Mouse (Mus musculus): ENCODE measurements around the gene Tmub2.
A peak's percentile ranks its signal among the peaks of the same experiment; 100 is the strongest.
"Not testable (repeated sequence)": the region's sequence is repeated elsewhere in the genome, so short reads cannot be mapped to it uniquely, and the experiment has no call there.

Tmub2 gene

DNA sequence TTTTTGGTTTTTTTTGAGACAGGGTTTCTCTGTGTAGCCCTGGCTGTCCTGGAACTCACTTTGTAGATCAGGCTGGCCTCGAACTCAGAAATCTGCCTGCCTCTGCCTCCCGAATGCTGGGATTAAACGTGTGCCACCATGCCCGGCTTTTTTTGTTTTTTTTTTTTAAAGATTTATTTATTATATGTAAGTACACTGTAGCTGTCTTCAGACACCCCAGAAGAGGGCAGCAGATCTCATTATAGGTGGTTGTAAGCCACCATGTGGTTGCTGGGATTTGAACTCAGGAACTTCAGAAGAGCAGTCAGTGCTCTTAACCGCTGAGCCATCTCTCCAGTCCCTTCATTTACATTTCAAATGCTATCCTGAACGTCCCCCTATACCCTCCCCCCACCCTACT, 4.5 kb upstream of the Tmub2 start:
- DNase-seq = not testable (repeated sequence)

DNA sequence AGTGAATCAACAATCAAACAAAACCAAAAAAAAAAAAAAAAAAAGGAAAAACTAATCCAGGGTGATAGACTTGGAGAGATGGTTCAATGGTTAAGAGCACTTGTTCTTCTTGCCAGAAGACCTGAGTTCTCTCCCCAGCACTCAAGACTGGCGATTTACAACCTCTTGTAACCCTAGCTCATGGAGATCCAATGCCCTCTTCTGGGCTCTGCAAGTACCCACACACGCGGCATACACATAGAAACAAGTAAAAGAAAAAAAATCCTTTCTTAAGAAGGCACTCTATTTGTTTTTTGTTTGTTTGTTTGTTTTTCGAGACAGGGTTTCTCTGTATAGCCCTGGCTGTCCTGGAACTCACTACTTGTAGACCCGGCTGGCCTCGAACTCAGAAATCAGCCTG, 809 bp upstream of the Tmub2 start:
- DNase-seq = no peak

DNA sequence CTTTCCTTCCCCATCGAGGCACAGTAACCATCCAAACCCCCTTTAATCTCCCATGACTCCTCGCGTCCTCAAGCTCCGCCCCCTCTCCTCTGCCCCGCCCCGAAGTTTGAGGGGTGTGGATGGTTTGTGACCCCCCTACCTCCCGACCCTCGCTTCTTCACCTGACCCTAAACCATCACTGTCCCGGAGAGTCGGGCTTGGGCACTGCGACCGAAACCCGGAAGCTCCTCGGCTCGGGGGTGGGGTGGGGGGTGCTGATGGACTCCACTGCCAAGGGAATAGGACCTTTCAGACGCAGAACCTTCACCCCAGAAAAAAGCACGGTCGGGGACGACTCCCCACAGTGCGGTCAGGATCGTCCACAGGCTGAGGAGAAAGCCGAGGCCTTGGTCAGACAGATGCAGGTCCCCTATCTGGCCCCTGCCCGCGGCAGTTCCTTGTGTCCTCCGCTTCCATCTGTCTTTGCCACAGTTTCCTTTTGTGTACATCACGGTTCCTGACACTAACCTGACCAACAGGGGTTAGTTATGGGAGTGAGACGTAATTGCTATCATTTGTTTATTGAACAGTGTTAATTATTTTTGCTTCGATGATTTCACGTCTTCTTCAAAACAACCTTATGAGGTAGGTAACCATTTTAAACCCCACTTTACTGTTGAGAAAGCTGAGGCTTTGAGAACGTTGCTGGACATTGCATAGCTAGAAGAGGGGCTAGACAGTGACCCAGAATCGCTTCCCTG, 534 bp downstream of the Tmub2 start:
- DNase-seq = no peak

DNA sequence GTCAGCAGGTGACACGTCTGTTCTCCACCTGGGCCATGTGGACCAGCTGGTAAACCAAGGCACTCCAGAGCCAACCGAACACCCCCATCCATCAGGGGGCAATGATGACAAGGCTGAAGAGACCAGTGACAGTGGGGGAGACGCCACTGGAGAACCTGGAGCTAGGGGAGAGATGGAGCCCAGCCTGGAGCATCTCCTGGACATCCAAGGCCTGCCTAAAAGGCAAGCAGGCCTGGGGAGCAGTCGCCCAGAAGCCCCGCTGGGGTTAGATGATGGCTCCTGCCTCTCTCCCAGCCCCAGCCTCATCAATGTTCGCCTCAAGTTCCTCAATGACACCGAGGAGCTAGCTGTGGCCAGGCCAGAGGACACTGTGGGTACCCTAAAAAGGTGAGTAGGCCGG, 2.8 kb downstream of the Tmub2 start:
- no peak for DNase-seq

GRCm38 (mm10) chr11:102288027-102288804, 3.5 kb downstream of the Tmub2 start:
- no peak for DNase-seq

DNA sequence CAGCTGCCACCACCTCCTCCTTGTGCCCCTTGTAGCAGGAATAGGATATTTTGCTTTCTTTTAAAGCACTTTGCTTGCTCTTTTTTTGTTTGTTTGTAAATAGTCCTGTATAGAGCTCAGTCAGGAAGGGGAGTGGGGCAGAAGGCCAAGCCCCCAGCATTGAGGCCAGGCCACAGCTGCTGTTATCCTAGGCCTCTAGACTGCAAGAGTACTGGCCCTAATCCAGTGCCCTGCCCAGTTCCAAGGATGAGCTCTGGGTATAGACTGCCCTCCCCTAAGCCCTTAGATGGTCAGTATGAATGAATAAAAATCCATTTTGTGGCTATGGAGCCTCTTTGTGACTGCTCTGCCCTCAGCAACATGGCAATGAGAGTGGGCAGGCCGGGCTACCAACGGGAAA, 4.2 kb downstream of the Tmub2 start:
- no peak for DNase-seq

- DNase-seq = no peak
These were observed 4.9 kb downstream of the Tmub2 start for GRCm38 (mm10) chr11:102289511-102290100.

- no peak for DNase-seq
These were observed 5.4 kb downstream of the Tmub2 start for GRCm38 (mm10) chr11:102290141-102290540.

DNA sequence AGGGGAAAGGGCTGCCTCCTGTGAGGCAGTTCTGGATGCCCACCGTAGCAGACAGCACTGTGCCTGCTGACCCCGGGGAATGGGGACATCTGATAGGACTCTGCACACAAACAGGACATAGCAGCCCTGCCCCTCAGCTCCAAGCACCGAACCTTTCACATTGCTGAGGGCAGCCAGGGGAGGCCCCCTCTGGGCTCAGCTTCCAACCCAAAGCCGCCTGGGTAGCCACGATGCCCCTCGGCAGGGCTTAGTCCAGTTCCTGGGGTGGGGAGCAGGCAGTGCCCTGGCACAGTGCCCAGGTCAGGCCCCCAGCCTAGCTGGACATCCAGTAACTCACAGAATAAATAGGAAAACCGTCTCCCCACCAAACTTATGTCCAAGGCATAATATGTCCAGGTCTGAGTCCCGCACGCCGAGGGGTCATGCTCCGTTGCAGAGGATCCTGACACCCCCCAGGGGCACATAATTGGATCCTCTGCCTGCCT, 6.4 kb downstream of the Tmub2 start:
- no peak for DNase-seq

DNA sequence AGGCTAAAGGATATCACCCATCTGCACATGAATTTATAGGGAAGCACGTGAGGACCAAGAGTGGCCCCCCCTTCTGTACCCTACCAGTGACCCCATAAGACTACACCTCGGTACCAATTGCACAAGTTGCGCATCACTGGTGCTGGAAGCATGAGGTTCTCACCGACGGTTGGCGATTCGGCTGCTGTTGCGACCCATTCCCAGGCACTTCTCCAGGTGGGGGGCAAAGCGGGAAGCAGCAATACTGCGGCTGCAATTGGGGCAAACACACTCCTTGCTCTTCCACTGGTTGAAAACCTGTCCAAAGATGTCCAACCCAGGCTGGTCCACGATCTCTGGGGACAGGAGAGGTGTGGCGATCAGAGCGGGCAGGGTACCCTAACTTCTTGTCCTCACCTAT, 9.2 kb downstream of the Tmub2 start:
- no peak for DNase-seq

GRCm38 (mm10) chr11:102294416-102294815, 9.7 kb downstream of the Tmub2 start:
- DNase-seq = no peak

GRCm38 (mm10) chr11:102294887-102295597, 10.3 kb downstream of the Tmub2 start:
- no peak for DNase-seq

DNA sequence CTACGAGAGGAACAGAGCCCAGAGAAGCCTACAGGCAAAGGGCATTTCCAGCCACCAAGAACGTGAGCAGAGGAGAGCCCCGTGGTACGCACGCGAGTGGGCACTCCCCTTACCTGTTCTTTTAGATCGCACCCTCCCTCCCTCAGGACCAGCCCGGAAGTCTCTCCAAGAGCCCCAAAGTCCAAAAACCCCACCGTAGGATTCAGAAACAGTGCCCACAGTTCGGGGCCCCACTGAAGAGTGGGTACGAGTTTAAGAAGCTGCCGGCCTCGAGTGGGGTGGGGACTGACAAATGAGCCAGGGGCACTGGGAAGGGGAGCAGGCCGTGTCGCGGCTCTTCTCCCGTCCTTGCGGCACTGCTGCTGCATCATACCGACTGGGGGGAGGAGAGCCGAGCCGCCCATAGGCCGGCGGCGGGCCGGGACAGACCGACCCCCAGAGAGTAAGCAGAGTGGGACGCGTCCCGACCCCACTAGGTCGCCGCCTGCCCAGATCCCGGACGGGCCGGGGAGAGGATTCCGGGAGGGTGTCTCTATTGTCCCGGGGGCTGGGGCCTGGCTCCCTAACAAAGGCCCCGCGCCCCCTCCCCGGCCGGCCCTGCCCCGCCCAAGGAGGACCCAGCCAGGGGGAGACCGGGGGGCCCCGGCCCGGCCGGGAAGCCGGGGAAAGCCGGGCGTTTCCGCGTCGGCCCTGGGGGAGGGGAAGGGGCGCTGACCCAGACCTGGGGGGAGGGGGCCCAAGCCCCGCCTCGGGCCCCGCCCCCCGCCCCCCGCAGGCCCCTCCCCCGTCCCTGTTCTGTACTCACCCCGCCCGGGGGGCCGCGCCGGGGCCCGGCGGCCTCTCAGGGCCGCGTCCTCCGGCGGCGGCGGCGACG, 11.1 kb downstream of the Tmub2 start:
- no peak for DNase-seq

DNA sequence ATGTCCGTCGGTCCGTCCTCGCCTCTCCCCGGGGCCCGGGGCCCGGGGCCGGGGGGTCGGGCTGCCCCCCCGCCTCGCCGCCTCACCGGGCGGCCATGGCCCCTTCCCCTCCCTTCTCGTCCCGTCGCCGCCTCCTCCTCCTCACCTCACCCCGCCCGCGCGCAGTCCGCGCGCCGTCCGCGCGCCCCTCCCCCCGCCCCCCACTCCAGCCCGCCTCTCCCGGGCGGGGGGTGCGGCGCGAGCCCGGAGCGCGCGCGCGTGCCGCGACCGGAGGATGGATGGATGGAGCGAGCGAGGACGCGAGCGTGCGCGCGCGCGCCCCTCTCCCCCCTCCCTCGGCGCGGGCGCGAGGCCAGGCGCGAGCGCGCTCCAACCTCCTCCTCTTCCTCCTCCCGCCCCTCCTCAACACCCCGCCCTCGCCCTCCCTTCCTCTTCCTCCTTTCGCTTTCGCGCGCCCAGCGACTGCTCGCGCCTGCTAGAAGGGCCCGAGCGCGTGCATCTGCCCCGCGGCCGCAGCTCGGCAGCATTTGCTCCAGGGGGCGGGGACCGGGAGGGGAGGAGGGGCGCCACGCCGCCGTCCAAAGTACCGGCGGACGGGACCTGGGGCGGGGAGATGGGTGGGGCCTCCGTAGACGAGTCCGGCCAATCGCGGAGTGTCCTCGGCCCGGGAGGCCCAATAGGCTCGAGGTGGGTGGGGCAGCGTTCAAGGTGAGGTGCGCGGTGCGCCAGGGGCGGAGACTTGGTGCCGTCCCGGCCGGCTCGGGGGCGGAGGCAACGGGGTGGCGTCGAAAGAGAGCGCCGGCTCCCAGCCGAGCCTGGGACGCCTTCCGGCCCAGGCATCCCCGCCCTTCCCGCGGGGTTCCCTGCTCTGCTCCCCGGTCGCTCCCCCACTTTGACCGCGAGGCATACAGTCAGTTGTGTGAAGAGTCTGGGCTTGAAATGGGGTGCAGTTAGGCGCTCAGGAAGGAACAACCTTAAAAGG, 12.1 kb downstream of the Tmub2 start, which contains the start of gene Atxn7l3:
Gene Atxn7l3, minus strand, starts transcription at position 141 of the 982 bp plus-strand sequence.
- peak; percentile 98 to 99 for DNase-seq

DNA sequence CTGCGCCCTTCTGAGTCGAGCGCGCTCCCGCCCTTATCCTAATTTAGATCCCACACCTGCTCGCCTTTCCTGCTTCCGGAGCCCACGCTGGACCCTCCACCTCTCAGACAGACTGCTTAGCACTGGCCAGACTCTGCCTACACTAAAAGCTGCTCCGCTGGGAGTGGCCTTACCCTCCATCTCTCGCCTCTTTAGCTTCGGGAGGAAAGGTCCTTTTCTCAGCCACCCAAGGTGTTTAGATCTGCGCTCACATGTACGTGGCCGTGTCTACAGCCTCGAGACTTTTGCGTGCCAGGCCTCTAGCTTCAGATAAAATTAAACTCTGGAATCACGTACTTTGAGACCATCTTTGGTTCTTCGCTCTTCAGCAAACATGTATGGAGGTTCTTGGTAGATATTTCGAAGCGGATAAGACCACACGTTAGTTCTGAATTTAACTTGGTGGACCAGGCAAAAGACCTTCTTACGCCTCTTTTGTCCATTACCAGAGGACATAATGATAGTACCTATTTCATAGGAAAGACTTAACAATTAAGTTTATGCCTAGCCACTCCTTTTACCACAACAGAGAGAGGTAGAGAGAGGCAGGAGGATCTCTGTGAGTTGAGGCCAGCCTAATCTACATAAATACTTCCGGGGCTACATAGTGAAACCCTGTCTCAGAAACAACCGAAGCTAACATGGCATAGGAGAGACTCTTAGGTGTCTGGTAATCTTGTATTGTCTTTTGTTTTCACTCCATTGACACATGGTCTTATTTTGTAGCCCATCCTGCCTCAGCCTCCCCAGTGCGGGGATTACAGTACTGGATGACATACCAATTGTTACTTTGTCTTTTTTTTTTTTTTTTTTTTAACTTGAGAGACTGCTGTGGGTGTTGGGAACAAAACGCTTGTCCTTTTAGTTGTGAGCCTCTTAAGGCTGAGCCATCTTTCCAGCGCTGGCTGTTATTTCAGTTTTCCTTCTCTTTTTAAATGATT, 13.1 kb downstream of the Tmub2 start:
- DNase-seq = peak in 1 of 2 experiments; percentile 42

GRCm38 (mm10) chr11:102299839-102300238, 15.1 kb downstream of the Tmub2 start:
- peak in 1 of 2 experiments; percentile 78 for DNase-seq

DNA sequence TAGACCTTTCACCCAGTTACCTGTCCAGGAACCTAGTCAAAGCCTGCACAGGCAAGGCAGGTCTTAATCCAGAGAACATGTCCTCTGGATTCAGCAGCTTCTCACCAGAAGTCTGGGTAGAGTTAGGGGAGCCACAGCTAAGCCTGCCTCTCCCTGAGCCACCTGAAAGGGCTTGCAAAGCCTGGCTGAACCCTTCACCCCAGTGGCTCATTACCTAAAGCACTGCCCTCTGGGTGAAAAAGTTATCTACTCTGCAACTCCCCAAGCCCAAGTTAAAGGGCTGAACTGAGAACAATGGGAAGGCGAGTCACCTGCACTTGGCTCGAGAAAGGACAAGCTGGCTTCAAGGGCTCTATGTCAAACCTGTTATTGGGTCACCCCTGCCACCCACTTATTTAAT, 19.4 kb downstream of the Tmub2 start:
- DNase-seq = no peak

GRCm38 (mm10) chr11:102305359-102305758, 20.6 kb downstream of the Tmub2 start:
- DNase-seq = no peak

DNA sequence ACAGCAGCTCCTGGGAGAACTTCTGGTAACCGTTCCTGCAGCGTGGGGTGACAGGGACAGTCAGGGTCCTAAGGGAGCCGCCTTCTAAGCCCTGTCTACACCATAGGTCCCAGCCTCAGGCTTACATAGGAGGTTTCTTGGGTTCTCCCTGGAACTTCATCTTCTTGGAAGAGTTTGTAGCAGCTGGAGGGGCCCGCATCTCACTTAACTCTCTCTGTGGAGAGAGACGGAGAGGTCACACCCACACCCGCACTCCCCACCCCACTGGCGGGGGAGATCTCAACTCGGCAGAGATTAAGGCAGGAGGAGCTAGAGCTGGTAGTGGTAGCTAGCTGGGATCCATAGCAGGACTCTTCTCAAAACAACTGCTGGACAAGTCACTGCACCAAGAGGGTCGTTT, 23.4 kb downstream of the Tmub2 start:
- no peak for DNase-seq

Data from kidney, adult 8-10 months (tissue).